Mouse (Mus musculus) c-Kit-positive CD71-negative TER-119-negative erythroid progenitor cells, embryonic 14.5 days (primary cell): ENCODE data around the gene Myf5.
A peak's percentile ranks its signal among the peaks of the same experiment; 100 is the strongest.

Source experiments
- DNase-seq: peaks from one replicate; pipeline ENCODE4 v3.0.0-alpha.2; 2013; ENCODE audit warnings: low read depth

The Myf5 gene

DNA sequence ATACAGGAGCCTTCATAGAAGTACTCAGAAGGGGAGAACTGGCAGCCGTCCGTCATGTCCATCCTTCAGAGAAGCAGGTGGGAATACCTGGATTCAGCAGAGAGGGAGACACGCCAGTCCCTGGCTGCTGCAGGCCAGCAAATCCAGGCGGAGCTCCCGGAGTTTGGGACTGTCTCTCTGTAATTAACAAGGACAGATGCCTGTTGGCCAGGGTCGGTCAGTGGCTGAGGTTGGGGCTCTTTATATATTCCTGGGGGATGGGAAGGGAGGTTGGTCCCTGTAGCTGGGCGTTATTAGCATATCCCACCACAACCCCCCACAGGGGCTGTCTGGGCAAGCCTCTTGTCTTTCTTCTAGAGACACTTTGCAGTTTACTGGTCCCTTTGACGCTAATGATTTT lies at the start of gene Myf5:
Gene Myf5, minus strand, starts transcription at position 265 of the 400 bp plus-strand sequence.
- no peak for DNase-seq

DNA sequence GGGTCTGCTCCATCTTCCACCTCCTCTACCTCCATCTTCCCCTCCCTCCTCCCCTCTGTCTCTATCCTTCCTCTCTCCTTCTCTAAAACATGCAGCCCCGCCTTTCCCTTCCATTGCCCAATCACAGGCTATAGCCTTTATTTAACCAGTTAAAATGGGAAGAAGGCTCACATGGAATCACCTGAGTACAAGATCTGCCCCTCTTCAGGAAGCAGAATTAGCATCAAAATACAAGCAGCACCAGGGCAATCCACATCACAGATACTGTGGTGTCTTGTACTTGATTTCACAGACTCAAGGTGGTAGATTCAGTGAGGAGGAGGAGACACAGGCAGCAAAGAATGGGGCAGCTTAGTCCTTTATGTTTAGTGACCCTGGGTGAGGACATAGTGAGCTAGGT lies 42.8 kb upstream of the Myf5 start:
- no peak for DNase-seq

DNA sequence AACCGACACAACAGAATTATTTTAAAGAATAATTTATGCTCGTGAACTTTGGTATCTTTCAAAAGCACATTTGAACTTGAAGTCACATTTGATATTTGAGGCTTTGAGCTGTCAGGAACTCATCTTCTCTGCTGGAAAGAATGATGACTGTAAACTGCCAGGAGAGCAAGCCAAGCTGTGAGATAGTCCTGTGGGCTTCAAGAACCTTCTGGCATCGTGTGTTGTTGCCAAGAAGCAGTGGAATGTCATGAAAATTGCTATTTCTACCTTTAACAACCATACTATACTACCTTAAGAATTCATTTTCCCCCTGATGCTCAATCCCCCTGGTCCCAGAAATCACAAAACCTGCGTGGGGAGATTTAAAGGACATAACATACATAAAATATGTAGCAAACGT lies 33.3 kb upstream of the Myf5 start:
- DNase-seq: no peak

DNA sequence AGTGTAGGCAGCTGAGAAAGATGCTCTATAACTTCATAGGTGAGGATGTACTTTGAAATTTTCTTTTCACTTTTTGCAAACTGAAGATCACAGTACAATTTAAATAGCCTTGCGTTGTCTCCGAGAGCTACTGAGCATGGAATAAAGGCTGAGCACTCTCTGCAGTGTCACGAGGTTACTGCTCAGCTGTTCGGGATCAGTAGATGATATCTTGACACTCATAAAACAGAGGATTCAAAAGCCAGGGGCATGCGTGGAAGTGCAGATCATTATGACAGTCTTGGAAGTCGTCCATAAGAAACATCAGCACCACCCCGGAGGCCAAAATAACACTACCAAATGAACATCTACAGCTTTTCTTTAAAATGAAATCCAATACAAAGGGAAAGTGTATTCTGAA lies 30.7 kb upstream of the Myf5 start:
- no peak for DNase-seq

DNA sequence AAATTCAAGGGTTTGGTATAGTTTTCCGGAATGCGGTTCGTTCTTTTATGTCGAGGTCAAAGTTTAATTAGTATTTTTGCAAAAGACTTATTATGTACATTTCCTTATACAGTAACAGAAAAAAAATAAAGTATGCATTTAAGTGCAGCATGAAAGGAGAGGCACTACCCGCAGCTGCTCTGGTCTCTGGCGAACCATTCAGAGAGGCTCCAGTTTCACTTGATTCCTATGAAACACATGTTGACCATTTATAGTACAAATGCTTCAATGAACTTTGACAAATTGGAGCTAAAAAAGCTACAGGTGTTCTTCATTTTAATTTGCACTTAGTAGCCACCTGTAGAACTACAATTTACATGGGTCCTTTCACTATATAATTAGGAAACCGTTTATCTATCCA lies 28.8 kb upstream of the Myf5 start:
- DNase-seq: no peak

DNA sequence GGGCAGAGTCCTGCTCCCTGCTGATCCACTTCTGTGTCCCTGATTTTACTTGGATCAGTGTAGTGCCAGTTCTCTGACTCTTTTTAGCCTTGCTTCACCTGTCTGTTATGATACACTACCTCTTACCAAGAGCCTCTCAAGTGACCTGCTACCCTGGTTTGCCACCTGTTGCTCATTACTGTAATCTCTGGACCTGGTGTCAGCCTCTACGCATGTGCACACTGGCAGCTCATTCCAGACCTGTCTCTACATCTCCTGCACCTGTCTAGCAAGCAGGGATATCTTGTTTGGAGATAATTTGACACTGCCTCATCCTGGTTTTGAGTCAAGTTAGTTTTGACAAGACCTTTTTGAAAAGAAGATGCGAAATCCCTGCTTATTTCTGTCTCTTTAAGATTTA lies 20.5 kb upstream of the Myf5 start:
- no peak for DNase-seq

DNA sequence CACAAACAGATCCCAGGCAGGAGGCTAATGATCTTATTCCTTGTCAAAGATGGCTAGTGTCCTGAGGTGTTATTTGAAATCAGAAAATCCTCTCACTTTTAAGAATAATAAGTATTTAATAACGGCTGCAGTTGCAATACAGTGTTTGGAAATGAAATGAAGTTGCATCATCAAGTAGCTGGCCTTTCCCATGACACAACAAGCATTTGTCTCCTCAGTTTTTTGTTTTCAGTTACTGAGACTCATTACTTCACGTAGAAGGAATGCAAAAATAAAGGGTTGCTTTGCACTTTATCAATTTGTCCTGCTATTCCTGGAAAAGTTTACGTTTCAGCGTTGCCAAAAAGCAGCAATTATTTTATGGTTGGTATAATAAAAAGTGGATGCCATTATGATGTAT lies 17.5 kb upstream of the Myf5 start:
- DNase-seq: no peak

DNA sequence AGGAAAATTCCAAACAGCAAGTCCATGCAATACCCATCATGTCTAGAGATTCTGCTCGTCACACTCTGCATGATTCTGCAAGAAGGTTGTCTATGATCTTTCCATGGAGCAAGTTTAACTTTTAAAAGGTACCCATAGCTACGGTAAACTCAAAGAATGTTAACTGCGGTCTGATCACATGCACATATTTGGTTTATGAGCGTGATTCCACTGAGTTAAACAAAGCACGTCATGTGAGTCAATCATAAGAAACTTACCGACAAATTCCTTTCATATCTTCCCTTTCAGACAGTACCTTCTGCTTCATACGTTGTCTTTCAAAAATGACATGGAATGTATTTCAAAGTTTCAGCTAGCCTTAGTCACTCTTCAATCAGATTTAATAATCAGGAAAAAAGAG lies 16.3 kb upstream of the Myf5 start:
- no peak for DNase-seq

DNA sequence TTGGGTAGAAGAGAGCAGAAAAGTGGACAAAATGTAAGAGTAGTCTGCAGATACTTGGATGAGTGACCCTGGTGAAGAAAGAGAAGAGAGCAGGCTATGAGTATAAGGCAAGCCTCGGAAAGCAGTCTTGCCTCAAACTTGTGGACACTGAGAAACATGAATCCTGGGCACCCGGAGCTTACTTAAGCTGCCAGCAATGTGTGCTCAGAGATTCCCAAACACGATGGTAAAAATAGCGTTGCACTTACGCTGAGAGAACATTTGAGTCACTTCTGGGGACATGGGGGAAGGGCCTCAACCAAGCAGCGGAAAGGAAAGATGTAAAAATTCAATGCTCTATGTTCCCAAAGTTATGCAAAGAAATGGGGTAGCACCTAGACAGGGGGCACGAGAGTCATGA lies 13.7 kb upstream of the Myf5 start:
- DNase-seq: no peak

DNA sequence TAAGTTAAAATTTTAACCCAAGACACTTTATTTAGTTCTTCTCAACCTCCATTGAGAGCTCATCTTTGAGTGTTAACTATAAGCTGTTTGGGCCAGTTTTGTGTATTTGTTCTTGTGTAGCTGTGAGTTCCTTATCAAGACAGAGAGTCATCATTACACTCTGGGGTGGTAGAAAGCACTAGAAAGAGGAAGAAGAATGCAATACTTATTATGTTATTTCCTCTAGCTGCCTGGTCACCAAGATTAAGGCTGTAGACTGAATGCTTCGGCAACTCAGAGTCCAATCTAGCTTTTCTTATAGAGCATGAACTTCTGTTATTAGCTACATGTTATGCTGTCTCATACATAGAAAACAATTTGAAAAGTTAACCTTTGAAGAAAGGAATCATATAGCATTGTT lies 10.5 kb upstream of the Myf5 start:
- DNase-seq: no peak

DNA sequence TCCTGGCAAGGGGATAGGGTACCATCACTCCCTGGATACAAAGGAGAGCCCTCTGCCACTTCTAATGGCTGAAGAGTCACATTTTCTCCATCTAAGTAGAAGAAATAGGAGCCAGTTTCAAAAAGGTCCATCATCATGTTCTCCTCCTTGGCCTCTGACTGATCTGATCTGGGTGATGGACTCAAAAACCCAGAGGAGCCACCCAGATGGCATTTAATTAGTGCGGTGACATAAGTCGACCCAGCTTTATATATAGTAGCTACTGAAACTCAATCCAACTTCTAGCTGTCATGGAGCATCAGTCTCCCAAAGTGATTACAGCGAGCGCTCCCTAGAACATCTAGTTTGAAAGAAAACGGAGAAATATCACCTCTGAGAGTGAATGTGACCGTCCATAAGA lies 8.6 kb upstream of the Myf5 start, which contains the start of gene Myf6:
Gene Myf6, minus strand, starts transcription at position 170 of the 400 bp plus-strand sequence.
- no peak for DNase-seq

DNA sequence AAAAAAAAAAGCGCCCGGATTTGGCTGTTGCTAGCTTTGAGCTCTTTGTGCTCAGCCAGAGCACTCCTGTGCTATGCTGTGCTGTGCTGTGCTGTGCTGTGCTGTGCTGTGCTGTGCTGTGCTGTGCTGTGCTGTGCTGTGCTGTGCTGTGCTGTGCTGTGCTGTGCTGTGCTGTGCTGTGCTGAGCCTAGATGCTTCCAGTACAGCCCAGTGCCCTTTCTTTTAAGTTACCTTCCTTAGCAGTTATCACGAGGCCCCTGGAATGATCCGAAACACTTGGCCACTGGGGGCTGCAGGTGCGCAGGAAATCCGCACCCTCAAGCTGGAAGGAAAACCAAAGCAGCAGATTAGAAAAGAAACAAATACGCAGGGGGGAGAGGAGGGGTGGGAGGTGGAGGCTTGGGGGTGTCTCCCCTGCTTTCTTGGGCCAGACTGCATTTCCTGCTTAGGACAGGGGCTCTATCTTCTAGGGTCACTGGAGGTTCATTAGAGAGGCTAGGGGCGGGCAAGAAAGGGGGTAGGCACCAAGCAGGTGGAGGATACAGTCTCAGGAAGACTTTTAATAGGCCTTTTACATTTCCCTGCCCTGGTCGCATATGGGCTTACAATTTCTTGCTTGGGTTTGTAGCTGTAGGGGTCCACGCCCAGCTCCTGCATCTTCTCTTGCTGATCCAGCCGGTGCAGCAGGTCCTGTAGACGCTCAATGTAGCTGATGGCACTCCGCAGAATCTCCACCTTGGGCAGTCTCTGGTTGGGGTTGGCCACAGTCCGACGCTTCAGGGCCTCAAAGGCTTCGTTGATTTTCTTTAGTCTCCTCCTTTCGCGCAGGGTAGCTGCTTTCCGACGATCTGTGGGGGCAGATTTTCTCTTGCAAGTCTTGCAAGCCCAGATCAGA lies 7.9 kb upstream of the Myf5 start:
- DNase-seq: no peak

DNA sequence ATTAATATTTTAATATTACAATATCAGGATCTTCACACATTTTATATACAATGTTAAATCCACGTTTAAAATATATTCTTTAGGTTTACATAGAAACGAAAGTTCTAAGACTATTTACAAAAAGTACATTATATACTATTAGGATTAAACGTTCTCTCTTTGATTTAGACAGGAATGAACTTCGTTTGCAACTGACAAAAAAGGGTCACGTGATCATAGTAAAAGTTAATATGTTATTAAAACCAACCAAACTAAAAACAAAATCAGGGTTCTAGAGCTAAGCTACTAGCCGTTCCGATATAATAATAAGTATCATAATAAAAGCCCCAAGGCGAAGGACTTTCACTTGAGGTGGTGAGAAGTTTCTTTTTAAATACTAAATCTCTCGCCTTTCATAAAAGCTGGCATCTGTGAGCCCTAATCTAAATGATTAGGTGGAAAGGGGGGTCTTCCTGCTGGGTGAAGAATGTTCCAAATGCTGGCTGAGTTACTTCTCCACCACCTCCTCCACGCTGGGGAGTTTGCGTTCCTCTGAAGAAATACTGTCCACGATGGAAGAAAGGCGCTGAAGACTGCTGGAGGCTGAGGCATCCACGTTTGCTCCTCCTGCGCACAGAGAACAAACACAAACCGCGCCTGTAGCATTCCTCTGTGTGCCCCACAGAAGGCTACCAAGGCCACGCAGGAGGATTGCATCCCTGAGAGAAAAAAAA lies 7.1 kb upstream of the Myf5 start:
- DNase-seq: no peak

DNA sequence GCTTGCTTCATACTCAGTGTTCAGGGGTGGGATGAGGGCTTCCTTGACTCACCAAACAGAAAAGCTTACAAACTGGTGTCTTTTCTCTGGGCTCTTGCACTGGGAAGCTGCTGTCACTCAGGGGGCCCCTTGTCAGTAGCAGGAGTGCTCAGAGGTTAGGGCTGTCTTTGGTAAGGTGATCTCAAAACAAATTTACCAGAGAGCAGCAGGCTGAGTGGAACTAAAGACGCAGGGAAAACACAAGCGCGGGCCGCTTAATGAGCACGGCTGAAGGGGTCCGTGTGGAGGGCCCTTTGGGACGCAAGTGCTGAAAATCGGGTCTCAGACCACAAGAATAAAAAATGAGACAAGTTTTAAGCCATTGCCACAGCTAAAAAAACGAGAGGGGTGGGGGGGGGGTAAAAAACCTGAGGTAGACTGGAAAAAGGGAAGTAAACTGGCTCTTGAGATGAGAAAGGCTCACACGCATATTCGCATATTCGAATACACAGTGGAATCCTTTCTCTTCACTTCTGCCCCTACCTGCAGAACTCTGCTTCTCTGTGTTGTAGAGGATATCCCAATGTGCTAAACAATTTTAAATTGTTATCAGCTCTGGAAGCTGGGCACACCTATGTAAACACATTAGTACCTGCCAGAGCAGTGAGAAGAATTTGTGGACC lies 2.9 kb upstream of the Myf5 start:
- DNase-seq: no peak

DNA sequence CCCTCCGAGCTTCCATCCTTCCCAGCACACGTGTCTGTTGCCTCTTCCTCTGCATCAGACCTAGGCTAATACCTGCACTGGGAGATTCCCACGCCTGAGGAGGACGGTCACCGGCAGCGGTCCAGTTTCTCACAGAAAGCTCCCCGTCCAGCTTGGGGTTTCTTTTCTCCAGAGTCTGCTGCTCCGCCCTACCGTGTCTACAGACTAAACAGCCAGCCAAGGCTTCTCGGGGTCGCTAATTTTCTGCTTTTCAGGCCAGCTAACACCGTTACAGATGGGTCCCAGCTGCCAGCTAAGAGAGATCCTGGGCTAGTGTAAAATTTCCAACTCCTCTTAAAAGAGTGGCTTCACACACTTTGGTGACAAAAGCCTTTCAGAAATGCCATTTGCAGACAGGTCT lies 836 bp upstream of the Myf5 start:
- no peak for DNase-seq

DNA sequence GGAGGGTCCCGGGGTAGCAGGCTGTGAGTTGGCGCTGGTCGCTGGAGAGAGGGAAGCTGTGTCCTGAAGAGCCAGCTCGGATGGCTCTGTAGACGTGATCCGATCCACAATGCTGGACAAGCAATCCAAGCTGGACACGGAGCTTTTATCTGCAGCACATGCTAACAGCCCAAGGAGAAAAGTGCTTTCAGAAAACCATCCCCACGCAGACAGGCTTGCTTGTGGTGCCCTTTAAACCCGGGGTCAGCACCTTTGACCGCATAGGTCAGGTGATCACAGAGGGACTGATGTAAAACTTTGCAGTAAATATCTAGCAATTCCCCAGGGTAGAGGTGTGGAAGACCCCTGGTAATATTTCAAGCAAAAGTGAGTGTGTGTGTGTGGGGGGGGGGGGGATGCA lies 1.9 kb downstream of the Myf5 start:
- no peak for DNase-seq

DNA sequence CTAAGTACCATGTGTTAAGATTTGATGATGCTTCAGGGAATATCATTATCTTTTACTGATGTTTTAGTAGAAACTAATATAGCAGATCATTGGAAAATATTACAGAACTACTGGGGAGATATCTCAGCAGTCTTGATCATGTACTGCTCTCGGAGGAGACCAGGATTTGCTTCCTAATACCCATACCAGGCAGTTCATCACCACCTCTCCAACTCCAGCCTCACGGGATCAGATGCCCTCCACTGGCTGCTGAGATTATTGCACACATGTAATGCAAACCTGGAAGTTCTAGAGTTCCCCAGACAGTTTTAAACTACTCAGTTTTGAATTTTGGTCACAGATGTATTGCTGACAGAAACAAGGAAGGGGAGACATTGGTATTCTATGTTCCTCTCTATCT lies 12.4 kb downstream of the Myf5 start:
- no peak for DNase-seq

DNA sequence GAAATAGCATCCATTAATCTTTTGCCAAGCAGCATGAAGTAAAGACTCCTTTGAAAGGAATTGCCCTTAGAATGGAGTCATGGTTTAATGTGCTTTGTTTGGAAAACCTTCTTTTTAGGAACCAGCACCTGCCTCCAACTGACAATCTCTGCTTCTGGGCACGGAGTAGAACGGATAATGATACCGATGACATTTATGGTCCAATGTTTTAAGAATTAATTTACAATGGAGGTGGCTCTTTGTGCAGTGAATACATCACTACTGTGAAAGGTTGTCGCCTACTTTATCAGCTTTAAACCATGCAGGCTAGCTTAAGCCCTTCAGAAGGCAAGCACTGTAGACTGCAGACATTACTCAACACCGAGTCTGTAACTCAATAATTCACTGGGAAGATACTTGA lies 14.2 kb downstream of the Myf5 start:
- no peak for DNase-seq

DNA sequence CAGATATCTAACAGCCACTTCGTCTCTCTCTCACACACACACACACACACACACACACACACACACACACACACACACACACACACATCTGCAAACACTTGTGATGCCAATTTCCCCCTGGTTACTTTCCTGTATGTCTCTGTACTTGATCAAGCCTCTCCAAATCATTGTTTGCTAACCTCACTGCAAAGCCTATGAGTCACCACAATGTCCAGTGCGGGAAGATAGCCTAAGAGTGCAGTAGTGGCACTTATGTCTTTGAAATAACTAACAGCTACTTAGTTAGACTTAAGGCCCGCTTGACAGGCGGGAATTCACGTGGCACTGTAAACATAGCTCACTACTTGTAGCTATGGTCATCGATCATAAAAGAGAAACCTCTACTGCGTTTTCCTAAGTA lies 18.1 kb downstream of the Myf5 start:
- no peak for DNase-seq

DNA sequence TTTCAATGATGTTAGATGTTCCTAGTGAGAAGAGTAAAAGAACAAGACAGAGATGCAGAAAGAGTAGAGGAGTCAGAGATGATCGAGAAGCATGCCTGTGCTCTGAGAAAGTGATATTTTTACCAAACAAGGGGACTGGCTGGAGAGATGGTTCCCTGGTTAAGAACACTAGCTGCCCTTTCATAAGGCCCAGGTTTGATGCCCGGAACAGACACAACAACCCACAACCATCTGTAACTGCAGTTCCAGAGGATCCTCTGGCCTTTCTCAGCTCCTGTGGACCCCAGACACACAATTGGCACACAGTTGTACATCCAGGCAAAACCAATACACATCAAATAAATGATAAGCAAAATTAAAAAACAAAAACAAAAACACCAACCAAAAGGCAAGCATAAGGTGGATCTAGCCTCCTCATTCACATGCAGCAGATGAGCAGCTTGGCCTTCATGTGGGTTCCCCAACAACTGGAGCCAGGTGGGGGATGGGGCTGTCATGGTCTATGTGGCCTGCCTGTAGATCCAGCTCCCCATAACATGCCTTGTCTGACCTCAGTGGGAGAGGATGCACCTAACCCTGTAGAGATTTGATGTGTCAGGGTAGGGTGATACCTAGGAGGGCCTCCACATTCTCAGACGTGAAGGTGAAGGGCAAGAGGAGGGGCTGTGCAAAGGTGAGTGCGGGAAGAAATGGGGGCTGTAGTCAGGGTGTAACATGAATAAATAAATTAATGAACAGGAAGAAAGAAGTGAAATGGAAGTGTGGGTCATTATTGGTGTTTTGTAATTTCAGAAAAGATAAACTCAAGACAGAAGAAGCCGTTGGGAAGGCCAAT lies 36.2 kb downstream of the Myf5 start:
- DNase-seq: no peak

DNA sequence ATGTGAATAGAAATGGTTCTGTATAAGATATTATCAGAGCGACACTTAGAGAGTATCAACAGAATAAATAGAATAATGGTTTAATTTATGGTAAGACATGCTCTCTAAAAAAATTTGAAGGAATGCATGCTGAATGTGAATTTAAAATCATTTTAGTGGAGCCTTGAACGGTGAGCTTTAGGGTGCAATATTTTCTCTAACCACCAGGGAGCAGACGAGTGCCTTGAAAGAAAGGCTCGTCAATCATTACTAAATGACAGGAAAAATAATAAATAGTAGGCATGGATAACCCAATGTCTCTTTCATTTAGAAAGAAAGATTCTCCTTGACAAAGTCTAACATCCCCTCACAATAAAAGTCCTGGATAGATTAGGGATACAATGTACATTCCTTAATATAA lies 43.2 kb downstream of the Myf5 start:
- DNase-seq: peak; percentile 5

DNA sequence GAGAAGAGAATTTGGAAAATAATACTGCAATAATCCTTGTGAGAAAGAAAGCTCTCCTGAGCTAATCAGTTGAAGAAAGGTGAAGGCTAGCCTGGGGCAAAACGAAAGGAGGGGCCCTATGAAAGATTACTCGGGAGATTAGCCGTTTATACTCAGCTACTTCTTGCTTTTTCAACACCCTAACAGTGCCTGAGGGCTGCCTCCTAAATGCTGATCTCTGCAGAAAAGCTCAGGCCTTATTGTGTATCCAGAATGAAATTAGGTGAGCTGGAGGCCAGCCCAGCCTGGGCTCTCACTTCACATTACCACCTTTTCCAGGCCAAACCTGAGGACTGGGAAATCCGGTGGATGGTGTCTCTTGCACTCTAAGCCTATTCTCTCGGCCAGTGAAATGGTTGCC lies 49.0 kb downstream of the Myf5 start:
- no peak for DNase-seq
